Mouse (Mus musculus): ENCODE results near the gene Upf2.
A peak's percentile ranks its signal among the peaks of the same experiment; 100 is the strongest.
"Not testable (repeated sequence)": the region's sequence is repeated elsewhere in the genome, so short reads cannot be mapped to it uniquely, and the experiment has no call there.

The Upf2 gene

DNA sequence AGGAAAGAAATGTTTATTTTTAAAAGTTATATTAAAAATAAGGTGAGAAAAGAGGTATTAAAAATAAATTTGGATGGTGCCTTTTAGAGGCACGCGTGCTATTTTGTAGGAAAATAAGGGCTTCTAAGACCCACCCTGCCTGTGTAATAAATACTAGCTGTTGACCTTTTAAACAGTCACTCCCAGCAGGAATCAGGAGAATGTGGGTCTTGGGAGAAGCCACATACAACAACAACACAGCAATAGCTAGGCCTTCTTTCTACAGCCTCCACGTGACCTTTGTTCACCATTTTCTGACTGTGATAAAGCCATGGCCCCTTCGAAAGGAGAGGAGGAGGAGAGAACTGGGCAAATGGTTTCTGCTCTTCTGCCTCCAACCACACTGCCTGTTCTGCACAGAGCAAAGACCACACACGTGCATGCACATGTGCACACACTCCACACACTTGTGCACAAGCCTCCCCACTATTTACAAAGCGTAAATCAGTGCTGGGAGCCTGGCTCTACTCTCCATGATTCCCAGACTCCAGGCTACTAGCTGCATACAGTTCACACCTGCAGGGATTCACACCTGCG is 121.5 kb downstream of the Upf2 start:
- DNase-seq: no peak

DNA sequence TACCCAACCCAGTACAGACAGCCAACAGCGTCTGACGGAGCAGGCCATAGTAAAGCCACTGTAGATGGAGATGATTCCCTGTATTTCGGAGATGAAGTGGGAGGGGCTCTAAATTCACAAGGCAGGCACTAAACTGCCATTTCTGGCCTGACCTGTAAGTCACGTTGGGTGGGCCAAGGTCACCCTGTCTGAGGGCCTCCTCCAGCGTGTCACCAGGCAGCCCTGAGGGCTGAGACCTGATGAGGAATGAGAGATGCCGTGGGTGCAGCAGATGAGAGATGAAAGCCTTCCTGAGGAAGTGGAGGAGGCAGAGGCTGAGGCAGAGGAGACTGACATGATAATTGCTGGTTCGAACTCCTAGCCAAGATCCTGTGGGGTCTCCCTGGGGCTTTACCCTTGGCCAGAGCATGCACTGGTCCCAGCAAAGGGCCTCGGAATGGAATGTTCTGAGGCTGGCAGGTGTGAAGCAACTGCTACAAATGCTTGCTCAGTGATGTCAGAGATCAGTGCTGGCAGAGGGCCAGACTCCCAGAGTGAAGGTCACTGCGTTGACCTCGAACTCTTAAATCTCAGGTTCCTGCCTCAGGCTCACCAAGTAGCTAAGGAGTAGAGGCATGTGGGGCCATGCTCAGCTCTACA is 123.7 kb downstream of the Upf2 start:
- DNase-seq: peak; percentile 63

GRCm38 (mm10) chr2:6075530-6075896 is 124.2 kb downstream of the Upf2 start:
- DNase-seq: no peak

- DNase-seq: no peak
Observed at GRCm38 (mm10) chr2:6080037-6080436, 128.8 kb downstream of the Upf2 start.

DNA sequence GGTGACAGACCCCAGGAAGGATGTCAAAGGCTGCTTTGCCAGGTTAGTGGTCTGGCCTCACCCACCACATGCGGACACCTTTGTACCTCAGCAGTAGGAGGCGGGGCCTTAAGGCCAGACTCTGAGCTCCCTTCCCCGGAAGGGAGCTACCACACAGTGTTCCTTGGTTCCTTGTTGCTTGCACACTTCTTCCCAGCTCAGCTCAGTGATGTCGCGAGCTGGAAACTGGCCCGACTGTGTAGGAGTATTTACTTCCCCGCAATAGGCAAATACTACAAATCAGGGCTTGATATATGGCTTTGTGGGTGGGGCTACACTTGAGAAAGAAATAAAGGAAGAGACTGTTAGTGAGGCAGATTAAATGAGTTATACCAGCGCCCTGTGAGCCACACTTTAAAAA is 129.8 kb downstream of the Upf2 start:
- peak; percentile 87 for DNase-seq

DNA sequence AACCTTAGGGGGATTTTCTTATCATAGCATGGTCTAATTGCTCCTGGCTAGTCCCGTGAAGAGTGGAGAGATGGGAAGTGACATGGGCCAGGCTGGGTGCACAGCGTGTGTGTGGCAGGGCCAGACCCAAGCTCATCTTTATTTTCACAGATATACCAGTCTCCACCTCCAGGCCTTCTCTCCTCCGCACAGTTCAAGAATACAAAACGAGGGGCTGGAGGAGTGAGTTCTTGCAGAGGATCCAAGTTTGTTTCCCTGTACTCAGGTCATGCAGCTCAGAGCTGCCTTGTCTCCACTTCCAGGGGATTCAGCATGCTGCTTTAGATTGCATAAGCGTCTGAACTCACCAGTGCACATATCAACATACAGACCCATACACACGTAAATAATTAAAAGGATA is 131.3 kb downstream of the Upf2 start:
- no peak for DNase-seq

DNA sequence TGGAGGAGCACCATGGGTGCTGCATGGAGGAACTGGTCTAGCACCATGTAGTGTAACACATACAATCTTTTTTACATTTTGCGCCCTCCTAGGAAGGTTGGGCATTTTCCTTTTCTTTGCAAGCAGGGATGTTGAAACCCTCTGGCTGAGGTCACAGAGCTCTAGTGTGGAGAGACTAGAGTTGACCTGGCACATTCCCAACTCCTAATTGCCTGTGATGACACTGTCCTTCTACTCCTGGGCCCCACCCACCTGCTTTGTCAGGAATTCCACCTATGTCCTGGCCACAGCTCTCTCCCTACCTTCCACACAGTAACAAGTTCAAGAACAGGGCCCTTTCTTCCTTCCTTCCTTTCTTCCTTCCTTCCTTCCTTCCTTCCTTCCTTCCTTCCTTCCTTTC is 132.4 kb downstream of the Upf2 start:
- peak; percentile 77 for DNase-seq

- DNase-seq: peak; percentile 34
Observed at GRCm38 (mm10) chr2:6085622-6086530, 134.6 kb downstream of the Upf2 start.

DNA sequence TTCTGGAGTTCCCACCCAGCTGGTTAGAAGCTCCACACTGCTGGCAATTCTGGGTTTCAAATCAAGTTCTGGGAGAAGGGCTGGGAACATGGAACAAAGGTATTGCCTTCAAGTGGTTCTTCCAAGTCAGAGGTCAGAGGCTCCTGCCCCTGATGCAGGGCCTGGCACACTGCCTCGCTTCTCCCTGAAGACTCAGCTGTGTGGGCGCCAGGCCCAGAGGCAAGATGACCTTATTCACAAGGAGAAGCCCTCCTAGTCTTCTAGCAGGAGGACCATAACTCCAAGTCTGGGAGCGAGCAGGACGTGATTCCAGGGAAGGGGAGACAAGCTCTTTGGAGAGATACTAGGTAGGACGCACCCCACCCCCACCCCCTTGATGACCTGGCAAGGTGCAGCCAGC is 135.9 kb downstream of the Upf2 start:
- DNase-seq: peak; percentile 40

- DNase-seq: not testable (repeated sequence)
Observed at GRCm38 (mm10) chr2:6089941-6090340, 138.7 kb downstream of the Upf2 start.

GRCm38 (mm10) chr2:6097113-6097716 is 145.9 kb downstream of the Upf2 start:
- peak; percentile 39 for DNase-seq

DNA sequence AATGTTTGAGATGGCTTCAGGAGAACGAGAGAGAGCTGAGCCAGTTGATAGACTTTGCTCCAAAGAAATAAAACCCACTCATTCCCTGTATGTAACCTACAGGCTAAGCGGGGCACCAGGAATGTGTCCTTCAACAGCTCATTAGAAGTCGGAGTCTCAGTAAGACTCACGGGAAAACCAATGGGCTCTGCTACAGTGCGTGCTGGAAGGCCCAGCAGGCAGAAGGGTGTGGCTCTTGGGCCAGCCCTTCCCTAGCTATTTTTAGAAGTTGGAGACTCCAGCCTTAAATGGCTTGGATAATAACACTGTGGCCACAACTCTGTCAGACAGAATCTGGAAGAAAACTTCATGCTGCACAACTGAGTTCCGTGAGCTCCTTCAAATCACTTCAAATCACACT is 147.7 kb downstream of the Upf2 start:
- peak; percentile 84 for DNase-seq

DNA sequence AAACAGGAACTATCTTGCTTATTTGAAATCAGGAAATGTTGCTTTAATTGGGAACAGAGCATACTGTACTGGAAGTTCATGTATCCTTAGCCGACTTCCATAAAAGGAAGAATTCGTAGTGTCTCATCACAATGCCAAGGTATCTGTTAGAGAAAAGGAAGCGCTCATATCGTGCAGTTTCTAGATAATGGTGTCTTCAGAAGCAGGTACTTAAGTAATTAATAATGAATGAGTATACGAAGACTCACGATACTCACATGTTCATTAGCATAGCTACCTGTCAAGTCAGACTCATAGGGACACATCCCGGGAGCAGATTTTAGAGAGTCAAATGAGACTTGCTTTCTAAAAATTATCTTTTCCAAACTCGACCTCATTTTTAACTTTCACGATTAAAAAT is 148.2 kb downstream of the Upf2 start:
- no peak for DNase-seq

- DNase-seq: no peak
Observed at GRCm38 (mm10) chr2:6100027-6100749, 148.9 kb downstream of the Upf2 start.

DNA sequence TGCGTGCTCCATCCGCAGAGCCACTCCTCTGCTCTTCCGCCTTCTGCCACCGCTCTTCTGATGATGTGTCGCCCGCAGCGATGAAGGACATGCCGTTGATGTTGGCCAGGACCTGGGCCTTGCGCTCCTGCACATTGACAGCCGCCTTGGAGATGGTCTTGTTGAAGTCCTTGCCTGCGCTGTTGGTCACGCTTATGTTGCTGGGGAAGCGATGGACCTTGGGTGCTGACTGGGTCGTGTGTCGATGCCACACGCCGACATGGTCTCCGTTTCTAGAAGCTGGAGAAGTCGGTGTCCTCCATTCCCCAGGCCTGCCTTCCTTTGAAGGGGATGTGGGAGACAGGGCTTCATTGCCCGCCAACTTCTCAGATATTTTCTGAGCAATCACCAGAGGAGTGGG is 149.5 kb downstream of the Upf2 start:
- no peak for DNase-seq

GRCm38 (mm10) chr2:6105437-6105836 is 154.2 kb downstream of the Upf2 start:
- DNase-seq: no peak

Measured in lung, postnatal 36 days (tissue).